Mouse (Mus musculus): ENCODE data around the gene Klk1b8.
"Not testable (repeated sequence)": the region's sequence is repeated elsewhere in the genome, so short reads cannot be mapped to it uniquely, and the experiment has no call there.

DNA sequence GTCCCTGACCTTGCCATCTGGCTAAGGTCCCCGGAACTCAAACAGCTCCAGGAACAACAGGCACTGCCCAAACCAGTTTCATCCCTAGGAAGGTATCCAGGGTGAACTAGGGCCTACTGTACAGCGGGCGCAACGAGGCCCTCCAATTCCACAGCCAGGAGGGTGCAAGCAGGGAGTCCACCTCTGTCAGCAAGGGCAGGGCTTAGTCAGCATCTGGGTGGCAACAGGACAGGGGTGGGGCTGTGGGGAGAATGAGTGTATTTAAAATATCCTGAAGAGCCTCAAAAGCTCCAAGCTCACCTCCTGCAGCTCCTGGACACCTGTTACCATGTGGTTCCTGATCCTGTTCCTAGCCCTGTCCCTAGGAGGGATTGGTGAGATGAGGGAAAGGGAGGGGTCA lies 45.1 kb downstream of the Klk1b8 start, which contains the start of gene Klk1b11:
- TF ChIP-seq CTCF (IDR thresholded peaks at IDR 0.05; ENCODE audit: low read depth, low read length); POLR2A (IDR thresholded peaks at IDR 0.05; ENCODE audit: extremely low read depth, insufficient read depth, low read length): not testable (repeated sequence)

All from liver, adult 2 months (tissue).